Mouse (Mus musculus) lung, postnatal 25 days (tissue): ENCODE results near the gene Cdh22.

ENCODE experiments used
- DNase-seq: peaks from one replicate; pipeline ENCODE4 v3.0.0; 2022; ENCODE audit warnings: low spot score

The Cdh22 gene

DNA sequence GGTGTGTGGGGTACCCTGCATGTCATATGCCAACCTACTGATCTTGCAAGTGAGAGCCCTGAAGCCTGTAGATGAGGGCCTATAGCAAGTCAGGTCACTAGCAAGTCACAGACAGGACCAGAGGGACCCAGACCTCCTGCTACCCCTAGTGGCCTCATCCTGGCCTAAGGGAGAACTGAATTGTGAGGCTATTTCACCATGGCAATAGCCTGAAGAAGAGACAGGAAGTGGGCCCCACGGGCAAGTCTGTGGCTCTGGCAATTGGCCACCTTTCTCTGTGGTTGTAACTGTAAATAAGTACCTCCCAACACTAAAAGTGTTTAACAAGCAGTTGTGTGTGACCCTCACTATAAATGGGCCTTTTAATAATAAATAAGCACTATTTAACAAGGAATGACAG is 16.2 kb upstream of the Cdh22 start:
- no peak for DNase-seq

DNA sequence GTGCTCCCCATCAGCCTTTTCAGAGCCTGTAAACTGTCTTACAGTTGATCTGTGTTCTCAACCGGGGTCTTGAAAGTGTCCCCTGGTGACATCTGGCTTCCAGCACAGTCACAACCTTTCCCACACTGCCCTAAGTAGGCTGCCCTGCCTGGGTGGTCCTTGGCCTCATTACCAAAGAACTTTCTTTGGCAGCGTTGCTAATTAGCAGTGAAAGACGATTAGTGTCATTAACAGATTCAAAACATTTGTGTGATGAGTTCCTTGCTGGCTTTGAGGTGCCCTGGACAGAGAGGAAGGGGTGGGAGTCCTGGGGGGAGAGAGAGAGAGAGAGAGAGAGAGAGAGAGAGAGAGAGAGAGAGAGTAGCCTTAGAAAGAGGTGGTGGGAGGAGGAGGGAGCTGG is 14.3 kb upstream of the Cdh22 start:
- no peak for DNase-seq

DNA sequence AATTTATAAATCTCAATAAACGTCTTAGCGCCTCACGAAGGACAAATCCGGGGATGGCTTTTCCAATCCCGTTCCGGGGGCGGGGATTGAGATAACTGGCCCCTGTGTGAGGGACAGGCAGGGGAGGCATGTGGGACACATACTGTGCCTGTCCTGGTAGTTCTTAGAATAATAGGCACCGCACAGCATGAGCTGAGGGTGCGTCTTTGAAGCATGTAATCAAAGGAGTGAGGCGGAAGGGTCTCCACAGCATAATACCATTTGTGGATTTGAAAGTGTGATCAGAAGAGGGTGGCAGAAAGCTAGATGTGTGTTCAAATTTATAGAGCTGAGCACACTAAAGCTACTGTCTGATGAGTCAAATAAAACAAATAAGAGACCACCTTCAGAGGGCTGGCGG is 11.7 kb upstream of the Cdh22 start:
- DNase-seq, result no peak

- DNase-seq, result no peak
These were observed 8.6 kb upstream of the Cdh22 start for GRCm38 (mm10) chr2:165243122-165243720.

GRCm38 (mm10) chr2:165242575-165242974 is 7.9 kb upstream of the Cdh22 start:
- no peak for DNase-seq

- no peak for DNase-seq
These were observed 7.1 kb upstream of the Cdh22 start for GRCm38 (mm10) chr2:165241786-165242185.

DNA sequence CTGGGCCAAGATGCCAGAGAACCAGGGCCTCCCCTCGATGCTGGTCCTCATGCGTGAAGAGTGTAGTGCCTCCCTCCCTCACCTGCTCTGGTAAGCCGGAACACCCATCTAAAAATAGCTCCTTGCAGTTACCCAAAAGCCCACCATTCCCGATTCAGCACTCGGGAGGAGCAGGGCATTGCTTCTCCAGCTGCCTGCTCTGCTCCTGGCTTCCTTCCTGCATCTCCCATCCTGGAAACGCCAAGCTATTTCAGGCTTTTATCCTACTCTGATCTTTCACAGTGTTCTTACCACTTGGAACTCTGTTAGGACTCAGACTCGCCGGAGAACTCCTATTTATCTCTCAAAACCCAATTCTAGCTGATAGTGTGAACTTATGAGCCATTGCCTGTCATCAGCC is 5.7 kb upstream of the Cdh22 start:
- no peak for DNase-seq

DNA sequence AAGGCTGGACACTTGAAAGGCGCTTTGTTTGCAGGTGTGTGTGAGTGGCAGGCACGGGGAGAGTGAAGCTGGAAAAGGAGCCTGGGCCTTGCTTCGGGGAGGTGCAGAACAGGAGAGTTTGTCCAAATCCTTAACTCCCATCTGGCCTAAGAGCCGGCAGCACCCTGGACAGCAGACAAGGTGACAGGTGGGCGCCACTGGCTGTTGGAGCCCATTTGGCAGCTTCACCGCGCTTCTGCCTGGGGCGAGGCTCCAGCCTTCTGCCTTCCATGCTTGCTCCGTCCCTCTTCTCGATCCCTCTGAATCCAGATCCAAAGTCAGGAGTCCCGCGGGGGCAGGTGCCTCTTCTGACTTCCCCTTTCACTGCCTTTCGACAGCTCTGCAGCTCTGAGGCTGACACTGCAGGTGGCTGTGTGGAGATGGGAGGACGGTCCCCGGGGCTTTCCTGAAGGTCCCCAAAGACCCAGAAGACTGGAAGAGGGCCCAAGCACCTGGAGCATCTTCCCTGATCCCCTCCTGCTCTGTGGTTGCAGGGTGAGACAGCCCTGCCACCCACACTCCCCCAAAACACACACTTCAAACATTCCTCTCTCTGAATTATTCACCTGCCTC is 5.0 kb upstream of the Cdh22 start:
- DNase-seq, result no peak

DNA sequence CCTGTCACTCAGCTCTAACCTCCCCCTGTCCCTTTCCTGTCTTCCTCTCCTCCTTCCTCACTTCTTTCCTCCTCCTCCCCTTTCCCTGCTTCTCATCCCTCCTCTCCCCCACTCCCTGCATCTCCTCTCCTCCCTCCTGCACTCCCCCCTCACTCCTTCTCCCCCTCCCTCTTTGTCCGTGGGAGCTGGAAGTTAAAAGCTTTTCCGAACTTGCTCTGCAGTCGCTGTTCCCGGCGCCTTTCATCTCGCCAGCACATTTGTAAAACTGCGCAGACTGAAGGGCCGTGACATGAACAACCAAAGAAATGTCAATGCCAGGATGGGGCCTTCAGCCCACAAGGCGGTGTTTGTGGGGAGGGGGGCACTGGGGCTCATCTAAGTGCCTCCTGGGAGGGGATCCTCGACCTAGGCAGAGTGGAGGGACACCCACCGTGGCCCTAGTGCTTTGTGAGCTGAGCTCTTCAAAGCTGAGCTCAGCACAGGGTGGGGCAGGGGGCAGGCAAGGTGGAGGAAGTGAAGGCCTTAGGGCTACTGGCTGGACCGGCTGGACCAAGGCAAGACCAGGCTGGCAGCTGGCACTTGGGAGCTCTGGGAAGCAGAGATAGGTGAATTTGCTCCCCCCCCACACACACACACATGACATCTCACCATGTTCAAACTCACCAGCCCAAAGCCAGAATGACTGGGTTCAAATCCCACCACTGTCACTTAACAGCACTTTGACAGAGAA is 3.9 kb upstream of the Cdh22 start:
- DNase-seq, result no peak

GRCm38 (mm10) chr2:165234291-165234612 is 401 bp downstream of the Cdh22 start:
- DNase-seq, result no peak

GRCm38 (mm10) chr2:165233491-165234290 is 962 bp downstream of the Cdh22 start:
- DNase-seq, result peak; percentile 45

DNA sequence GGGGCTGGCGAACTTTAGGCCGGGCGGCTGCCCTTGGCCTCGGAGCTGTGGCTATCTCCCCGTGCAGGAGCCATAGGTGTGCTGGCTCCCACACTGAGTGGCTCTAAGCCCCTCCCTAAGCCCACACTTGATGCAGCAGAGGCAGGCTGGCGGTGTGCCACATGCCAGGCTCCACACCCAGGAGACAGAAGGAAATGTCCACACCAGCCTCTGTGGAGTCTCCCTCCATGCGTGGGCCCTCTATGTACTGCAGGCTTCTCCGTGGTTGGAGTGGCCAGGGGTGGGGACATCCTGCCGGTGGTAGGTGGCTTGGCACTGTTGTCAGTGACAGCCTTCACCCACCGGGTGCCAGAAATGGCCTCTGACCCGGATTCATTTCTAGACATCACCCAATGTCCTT is 5.6 kb downstream of the Cdh22 start:
- no peak for DNase-seq

- no peak for DNase-seq
These were observed 10.8 kb downstream of the Cdh22 start for GRCm38 (mm10) chr2:165223837-165224236.

DNA sequence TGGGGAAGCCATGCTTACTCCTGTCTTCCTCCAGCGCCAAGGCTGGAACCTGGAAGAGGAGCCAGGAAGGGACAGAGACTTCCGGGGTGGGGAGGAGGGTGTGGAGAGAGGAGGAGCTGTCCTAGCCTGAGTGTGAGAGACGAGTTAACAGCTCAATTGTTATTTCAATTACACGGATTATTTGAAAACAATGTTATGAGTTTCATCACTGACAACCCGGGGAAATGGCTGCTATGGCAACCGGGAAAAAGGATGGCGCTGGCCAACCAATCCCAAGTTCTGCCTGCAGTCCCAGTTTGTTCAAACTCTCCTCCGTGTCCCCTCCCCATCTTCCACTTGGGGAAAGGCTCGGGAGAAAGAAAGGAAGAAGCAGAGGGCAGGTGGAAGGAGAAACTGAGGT is 12.7 kb downstream of the Cdh22 start:
- DNase-seq, result no peak

DNA sequence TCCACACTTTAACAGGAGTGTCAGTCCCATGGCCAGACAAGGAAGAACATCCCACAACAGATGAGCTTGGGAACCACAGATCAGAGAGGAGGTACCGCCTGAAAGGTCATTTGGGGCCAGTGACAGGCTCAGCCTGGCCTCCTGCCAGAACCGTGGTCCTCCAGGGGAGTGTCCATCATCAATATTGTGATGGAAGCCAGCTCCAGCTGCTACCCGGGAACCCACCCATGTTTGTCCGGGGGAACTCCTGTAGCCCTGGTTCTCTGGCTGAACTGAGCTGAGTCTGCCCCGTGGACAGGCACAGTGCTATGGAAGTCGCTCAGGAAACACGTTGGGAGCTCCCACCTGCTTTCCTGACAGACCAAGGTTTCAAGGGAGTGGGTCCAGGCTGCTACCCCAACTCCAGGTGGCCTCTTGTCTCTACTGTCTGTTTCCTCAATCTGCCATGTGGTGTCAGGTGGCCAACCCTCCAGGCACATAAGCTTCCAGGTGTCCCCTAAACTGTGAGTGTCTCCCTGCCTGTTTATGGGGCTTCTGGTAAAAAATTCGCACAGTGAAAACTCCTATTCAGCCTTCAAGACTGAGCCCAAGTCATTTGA is 14.2 kb downstream of the Cdh22 start:
- no peak for DNase-seq

- no peak for DNase-seq
These were observed 15.7 kb downstream of the Cdh22 start for GRCm38 (mm10) chr2:165218954-165219353.

GRCm38 (mm10) chr2:165217361-165218149 is 17.1 kb downstream of the Cdh22 start:
- no peak for DNase-seq

DNA sequence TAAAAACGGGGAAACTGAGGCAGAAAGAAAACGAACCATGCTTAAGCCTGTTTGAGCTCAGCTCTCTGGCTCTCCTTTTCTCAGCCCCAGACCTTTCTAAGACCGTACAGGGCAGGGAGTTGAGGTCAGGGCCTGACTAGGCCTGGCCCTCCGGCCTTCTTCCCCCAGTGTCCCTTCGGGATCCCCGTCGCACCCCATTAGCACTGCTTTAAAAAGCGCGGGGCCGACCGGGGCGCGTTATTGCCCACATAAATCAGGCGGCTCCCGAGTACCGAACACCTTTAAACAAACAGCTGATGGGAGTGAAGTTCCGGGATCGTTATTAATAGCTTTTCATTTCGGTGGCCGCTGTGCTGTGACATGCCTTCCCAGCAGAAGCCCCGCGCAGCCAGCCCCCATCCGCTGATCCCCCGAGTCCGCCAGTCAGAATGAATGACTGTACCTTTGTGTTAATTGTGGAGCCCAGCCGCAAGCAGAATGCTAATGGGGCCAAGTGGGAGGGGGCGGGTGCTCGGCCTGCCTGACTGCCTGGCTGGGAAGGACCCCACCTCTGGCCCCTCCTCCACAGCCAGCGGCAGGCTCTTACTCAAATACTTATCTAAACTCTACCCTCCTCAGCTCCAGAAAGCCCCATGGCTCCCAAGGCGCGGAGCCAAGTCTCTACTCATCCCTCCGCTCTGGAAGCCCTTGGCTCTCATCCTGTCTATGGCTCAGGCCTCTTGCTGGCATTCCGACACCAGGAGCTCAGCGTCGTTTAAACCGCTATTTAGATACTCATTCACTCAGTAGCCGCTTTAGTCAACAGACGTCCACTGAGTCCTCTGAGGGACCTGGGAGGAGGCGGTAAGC is 19.3 kb downstream of the Cdh22 start:
- no peak for DNase-seq

- DNase-seq, result no peak
These were observed 23.1 kb downstream of the Cdh22 start for GRCm38 (mm10) chr2:165211426-165212079.

- no peak for DNase-seq
These were observed 23.7 kb downstream of the Cdh22 start for GRCm38 (mm10) chr2:165210948-165211347.
